In genomic region chr7:68064647-68065362, GRCm38 (mm10) we compare ENCODE assay signal across 11 mouse cellular contexts.
DNase-seq lines count a peak whose midpoint lies in the region; ATAC-seq lines count a peak whose summit lies in the region.
"Had no signal": no experiment of that assay in that cellular context is flagged by ENCODE, and none has a peak within 500 bp of the region (broad histone marks: within the 10 kb centered on the region; RNA-seq: fewer than 3 reads in every experiment).

No protein-coding gene starts in this region.

- DNase-seq in hindbrain, embryonic 11.5 days (ENCODE audit: low spot score), result peak; percentile 22
- no peak for DNase-seq in hindbrain, embryonic 14.5 days (ENCODE audit: low spot score)
- DNase-seq in adrenal gland, postnatal 36 days, result peak; percentile 60 to 72
- DNase-seq in lung, postnatal 25 days (ENCODE audit: low spot score), result peak; percentile 77
- DNase-seq in embryo, embryonic 10 days (ENCODE audit: low spot score), result no peak
- DNase-seq in left cerebral cortex, adult 11 months (ENCODE audit: low spot score), result no peak
- no peak for DNase-seq in thymus, postnatal 4 days
- DNase-seq: thymus, postnatal 14 days had no signal

- H3K4me2 ChIP-seq in hindbrain, embryonic 11.5 days (replicated peaks; ENCODE audit: low read depth, low read length), result no peak overlapping the region
- H3K4me2 ChIP-seq in hindbrain, embryonic 14.5 days (replicated peaks), result no peak overlapping the region
- no peak overlapping the region for H3K4me2 ChIP-seq in hindbrain, embryonic 12.5 days (replicated peaks)

- no peak overlapping the region for H3K27ac ChIP-seq in hindbrain, embryonic 11.5 days (ENCODE audit: low read depth, low read length)
- H3K27ac ChIP-seq in hindbrain, embryonic 14.5 days, result no peak overlapping the region
- no peak overlapping the region for H3K27ac ChIP-seq in hindbrain, embryonic 12.5 days
- H3K27ac ChIP-seq: liver, embryonic 14.5 days had no signal

- no peak overlapping the region for H3K4me3 ChIP-seq in hindbrain, embryonic 11.5 days (ENCODE audit: low read depth, low read length)
- H3K4me3 ChIP-seq in hindbrain, embryonic 14.5 days (replicated peaks; ENCODE audit: low read length), result no peak overlapping the region
- H3K4me3 ChIP-seq in hindbrain, embryonic 12.5 days, result no peak overlapping the region
- H3K4me3 ChIP-seq: erythroblast, embryonic 14.5 days had no signal

- 42% methylated on average over 11 of the region's 11 CpGs for WGBS in hindbrain, embryonic 11.5 days
- WGBS in hindbrain, embryonic 14.5 days, result 19% methylated on average over 11 of the region's 11 CpGs
- 33% methylated on average over 11 of the region's 11 CpGs for WGBS in hindbrain, embryonic 12.5 days

- H3K36me3 ChIP-seq in hindbrain, embryonic 11.5 days (ENCODE audit: control insufficient read depth, insufficient read depth, low read length), result no peaks in the 10 kb centered on the region
- H3K36me3 ChIP-seq in hindbrain, embryonic 14.5 days (replicated peaks; ENCODE audit: control insufficient read depth, insufficient read depth), result no peaks in the 10 kb centered on the region
- no peaks in the 10 kb centered on the region for H3K36me3 ChIP-seq in hindbrain, embryonic 12.5 days

- peaks cover 7% of the 10 kb centered on the region for H3K4me1 ChIP-seq in hindbrain, embryonic 11.5 days (replicated peaks; ENCODE audit: control insufficient read depth, insufficient read depth, low read length)
- peaks cover 26% of the 10 kb centered on the region for H3K4me1 ChIP-seq in hindbrain, embryonic 14.5 days (replicated peaks; ENCODE audit: control insufficient read depth, insufficient read depth, low read length)
- peaks cover 46% of the 10 kb centered on the region for H3K4me1 ChIP-seq in hindbrain, embryonic 12.5 days

- H3K9me3 ChIP-seq in hindbrain, embryonic 11.5 days (ENCODE audit: control insufficient read depth, low read length), result no peaks in the 10 kb centered on the region
- H3K9me3 ChIP-seq in hindbrain, embryonic 14.5 days (ENCODE audit: control insufficient read depth, low read length), result no peaks in the 10 kb centered on the region
- no peaks in the 10 kb centered on the region for H3K9me3 ChIP-seq in hindbrain, embryonic 12.5 days (replicated peaks)

- no peaks in the 10 kb centered on the region for H3K27me3 ChIP-seq in hindbrain, embryonic 11.5 days (ENCODE audit: control insufficient read depth, insufficient read depth, low read length)
- no peaks in the 10 kb centered on the region for H3K27me3 ChIP-seq in hindbrain, embryonic 14.5 days (ENCODE audit: control insufficient read depth, insufficient read depth, low read length)
- no peaks in the 10 kb centered on the region for H3K27me3 ChIP-seq in hindbrain, embryonic 12.5 days

- H3K9ac ChIP-seq in hindbrain, embryonic 11.5 days (ENCODE audit: low read depth, low read length), result no peak overlapping the region
- H3K9ac ChIP-seq in hindbrain, embryonic 14.5 days, result no peak overlapping the region
- no peak overlapping the region for H3K9ac ChIP-seq in hindbrain, embryonic 12.5 days
- H3K9ac ChIP-seq: liver, embryonic 14.5 days had no signal

- no peak; the same call in 1 of the 2 replicates for ATAC-seq in hindbrain, embryonic 11.5 days (ENCODE audit: low FRiP score)
- ATAC-seq in hindbrain, embryonic 14.5 days (ENCODE audit: low FRiP score), result no peak
- peak; percentile 39; the same call in 1 of the 2 replicates for ATAC-seq in hindbrain, embryonic 12.5 days (ENCODE audit: low FRiP score)

Comparison
In these comparisons a context has a peak if more than half of its experiments do, and no peak if none do; other contexts are left out.
1. DNase-seq: peak in hindbrain, embryonic 11.5 days (single experiment), adrenal gland, postnatal 36 days (2 of 2) and lung, postnatal 25 days (single experiment); none in hindbrain, embryonic 14.5 days (single experiment), embryo, embryonic 10 days (single experiment), left cerebral cortex, adult 11 months (single experiment) and thymus, postnatal 4 days (single experiment).